Mouse (Mus musculus): ENCODE data around the gene Slc22a12. TPM values are rescaled to one million over a fixed set of nuclear protein-coding genes. Genes with fewer than 3 reads are reported as not detected.

The Slc22a12 gene
- polyA plus RNA-seq, 1 experiment from 2014 or later: not detected

GRCm38 (mm10) chr19:6530359-6530758 lies 12.5 kb downstream of the Slc22a12 start:
- CTCF ChIA-PET: no interaction called here
- DNase-seq (ENCODE audit: low read depth, low spot score) (no peak), ATAC-seq (no peak)
- POLR2A ChIA-PET: no interaction called here
- H3K27me3 ChIP-seq: peaks cover 24% of the 10 kb centered on the region
- no peak for TF ChIP-seq CTCF (IDR thresholded peaks at IDR 0.05)
- in situ Hi-C loops (cut with MboI; ENCODE audit: low pct_unique_long_range_greater_than_20kb): no loop called here

DNA sequence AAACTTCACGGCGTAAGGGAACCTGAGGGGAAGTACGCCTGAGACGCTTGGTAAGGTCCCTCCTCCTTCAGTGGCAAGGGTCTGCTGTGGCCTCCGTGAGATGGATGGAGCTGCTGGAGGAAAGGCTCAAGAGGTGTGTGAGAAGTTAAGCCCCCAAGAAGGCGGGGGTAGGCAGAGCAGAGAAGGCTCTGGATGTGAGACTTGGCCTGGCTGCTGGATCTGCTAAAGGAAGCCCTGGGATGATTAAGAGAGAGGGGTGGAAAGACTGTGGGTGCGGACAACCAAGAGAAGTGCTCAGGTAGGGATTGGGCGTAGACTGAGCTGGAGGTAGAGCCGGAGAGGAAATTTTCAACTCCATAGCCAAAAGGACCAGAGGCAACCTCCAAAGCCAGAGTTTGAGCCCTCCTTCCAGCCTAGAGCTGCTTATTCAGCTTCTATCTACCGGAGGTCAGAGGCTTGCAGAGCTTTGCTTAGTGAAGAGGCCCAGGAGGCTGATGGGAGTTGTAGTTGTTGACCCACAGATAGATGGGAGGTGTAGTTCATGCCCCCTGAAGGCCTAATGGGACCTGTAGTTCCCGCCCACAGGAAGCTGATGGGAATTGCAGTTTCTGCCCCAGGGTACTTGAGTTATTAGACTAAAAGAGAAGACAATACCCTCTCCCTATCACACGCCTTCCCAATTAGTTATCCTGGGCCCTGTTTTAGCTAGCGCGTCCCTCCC lies 13.4 kb downstream of the Slc22a12 start:
- CTCF ChIA-PET: no interaction called here

DNA sequence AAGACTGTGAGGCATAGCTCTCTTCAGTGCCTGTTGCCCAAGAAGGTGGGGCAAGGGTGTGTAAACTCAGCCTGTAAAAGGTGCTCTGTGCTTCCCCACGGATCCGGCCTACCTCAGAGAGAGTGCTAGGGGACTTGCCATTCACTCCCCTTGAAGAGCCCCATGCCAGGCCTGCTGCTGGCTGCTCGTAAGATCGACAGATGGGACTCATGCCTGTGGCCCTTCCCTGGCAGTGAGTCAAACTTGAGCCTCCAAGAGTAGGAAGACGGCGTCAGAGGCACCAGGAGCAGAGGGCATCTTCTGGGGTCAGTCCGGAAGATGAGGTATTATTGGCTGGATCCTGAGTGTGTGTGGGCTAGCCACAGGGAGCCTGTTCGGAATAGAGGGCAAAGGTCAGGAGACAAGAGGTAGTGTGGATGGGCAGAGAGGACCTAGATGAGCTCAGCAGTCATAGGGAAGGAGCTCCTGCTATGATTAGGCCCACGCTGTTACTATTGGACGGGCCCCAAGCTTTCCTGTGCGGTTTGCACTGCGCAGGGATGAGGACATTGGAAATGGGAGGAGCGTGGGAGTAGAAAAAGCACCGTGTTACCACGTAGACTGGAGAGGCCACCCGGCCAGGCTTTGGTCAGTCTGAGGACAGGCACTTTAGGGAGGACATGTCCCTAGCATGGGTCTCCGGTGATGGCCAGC lies 14.8 kb downstream of the Slc22a12 start:
- H3K27me3 ChIP-seq: peaks cover 16% of the 10 kb centered on the region
- ChIA-PET POLR2A (no interaction called here), CTCF (no interaction called here)
- DNase-seq (ENCODE audit: low read depth, low spot score): no peak
- no peak for ATAC-seq
- no peak for TF ChIP-seq CTCF (IDR thresholded peaks at IDR 0.05)
- in situ Hi-C loops (cut with MboI; ENCODE audit: low pct_unique_long_range_greater_than_20kb): no loop called here

More for the DNA sequence above, 13.4 kb downstream of the Slc22a12 start:
- in situ Hi-C loops (cut with MboI; ENCODE audit: low pct_unique_long_range_greater_than_20kb): no loop called here
- ATAC-seq: no peak
- no peak for DNase-seq (ENCODE audit: low read depth, low spot score)
- no peak for TF ChIP-seq CTCF (IDR thresholded peaks at IDR 0.05)
- POLR2A ChIA-PET: no interaction called here
- H3K27me3 ChIP-seq: peaks cover 24% of the 10 kb centered on the region

GRCm38 (mm10) chr19:6527439-6527838 lies 15.4 kb downstream of the Slc22a12 start:
- DNase-seq (ENCODE audit: low read depth, low spot score) (no peak), ATAC-seq (no peak)
- in situ Hi-C loops (cut with MboI; ENCODE audit: low pct_unique_long_range_greater_than_20kb): no loop called here
- H3K27me3 ChIP-seq: peaks cover 22% of the 10 kb centered on the region
- ChIA-PET CTCF (no interaction called here), POLR2A (no interaction called here)
- TF ChIP-seq CTCF (IDR thresholded peaks at IDR 0.05): no peak

- in situ Hi-C loops (cut with MboI; ENCODE audit: low pct_unique_long_range_greater_than_20kb): no loop called here
- DNase-seq (ENCODE audit: low read depth, low spot score): no peak
Observed at GRCm38 (mm10) chr19:6526010-6526409, 16.8 kb downstream of the Slc22a12 start.

GRCm38 (mm10) chr19:6525023-6525422 lies 17.8 kb downstream of the Slc22a12 start:
- ChIA-PET POLR2A (no interaction called here), CTCF (no interaction called here)
- ATAC-seq (no peak), DNase-seq (ENCODE audit: low read depth, low spot score) (no peak)
- peaks cover 27% of the 10 kb centered on the region for H3K27me3 ChIP-seq
- in situ Hi-C loops (cut with MboI; ENCODE audit: low pct_unique_long_range_greater_than_20kb): no loop called here
- TF ChIP-seq CTCF (IDR thresholded peaks at IDR 0.05): no peak

More at GRCm38 (mm10) chr19:6526010-6526409, 16.8 kb downstream of the Slc22a12 start:
- CTCF ChIA-PET: no interaction called here
- POLR2A ChIA-PET: no interaction called here
- no peak for ATAC-seq
- no peak for TF ChIP-seq CTCF (IDR thresholded peaks at IDR 0.05)
- H3K27me3 ChIP-seq: peaks cover 24% of the 10 kb centered on the region

DNA sequence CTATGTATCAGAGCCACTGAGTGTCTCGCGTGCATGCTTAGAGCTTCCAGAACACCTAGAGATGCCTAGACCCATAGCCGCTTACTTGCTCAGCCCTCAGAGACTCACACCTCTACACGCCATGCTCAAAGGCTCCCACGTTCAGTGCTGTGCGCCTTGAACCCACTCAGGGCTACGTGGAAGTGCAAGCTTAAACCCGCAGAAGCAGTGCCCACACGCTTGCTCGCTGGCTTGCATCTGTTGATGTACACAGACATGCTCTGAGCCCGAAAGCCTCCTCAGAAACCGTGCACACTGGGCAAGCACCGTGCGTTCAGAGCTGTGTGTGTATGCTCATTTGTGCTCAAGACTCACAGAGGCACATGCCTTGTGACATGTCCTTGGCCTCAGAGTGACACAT lies 20.5 kb downstream of the Slc22a12 start:
- DNase-seq (ENCODE audit: low read depth, low spot score): no peak
- peaks cover 35% of the 10 kb centered on the region for H3K27me3 ChIP-seq
- in situ Hi-C loops (cut with MboI; ENCODE audit: low pct_unique_long_range_greater_than_20kb): no loop called here
- ATAC-seq: no peak
- ChIA-PET POLR2A (no interaction called here), CTCF (no interaction called here)
- TF ChIP-seq CTCF (IDR thresholded peaks at IDR 0.05): no peak

GRCm38 (mm10) chr19:6521630-6522029 lies 21.2 kb downstream of the Slc22a12 start:
- ATAC-seq (no peak), DNase-seq (ENCODE audit: low read depth, low spot score) (no peak)
- H3K27me3 ChIP-seq: peaks cover 41% of the 10 kb centered on the region
- ChIA-PET POLR2A (no interaction called here), CTCF (no interaction called here)
- in situ Hi-C loops (cut with MboI; ENCODE audit: low pct_unique_long_range_greater_than_20kb): no loop called here
- TF ChIP-seq CTCF (IDR thresholded peaks at IDR 0.05): no peak

DNA sequence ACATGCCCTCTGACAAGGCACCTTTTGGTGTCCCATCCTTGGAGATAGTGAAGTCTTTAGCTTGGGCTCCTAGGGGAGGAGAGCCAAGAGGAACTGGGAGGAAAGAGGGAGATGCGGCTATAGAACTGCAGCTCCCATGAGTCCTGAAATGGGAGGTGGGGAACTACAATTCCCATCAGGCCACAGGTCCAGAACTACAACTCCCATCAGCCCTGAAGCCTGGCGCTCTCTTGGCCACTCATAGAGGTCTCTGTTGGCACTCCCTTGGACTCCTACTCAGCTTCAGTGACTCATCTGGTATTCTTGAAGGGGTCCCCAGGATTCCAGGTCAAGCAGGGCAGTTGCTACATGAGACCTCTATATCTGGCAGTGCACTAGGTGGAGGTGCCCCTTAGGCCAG lies 23.3 kb downstream of the Slc22a12 start:
- H3K27me3 ChIP-seq: peaks cover 49% of the 10 kb centered on the region
- CTCF ChIA-PET: no interaction called here
- in situ Hi-C loops (cut with MboI; ENCODE audit: low pct_unique_long_range_greater_than_20kb): no loop called here
- ATAC-seq (no peak), DNase-seq (ENCODE audit: low read depth, low spot score) (no peak)
- POLR2A ChIA-PET: no interaction called here
- TF ChIP-seq CTCF (IDR thresholded peaks at IDR 0.05): no peak

DNA sequence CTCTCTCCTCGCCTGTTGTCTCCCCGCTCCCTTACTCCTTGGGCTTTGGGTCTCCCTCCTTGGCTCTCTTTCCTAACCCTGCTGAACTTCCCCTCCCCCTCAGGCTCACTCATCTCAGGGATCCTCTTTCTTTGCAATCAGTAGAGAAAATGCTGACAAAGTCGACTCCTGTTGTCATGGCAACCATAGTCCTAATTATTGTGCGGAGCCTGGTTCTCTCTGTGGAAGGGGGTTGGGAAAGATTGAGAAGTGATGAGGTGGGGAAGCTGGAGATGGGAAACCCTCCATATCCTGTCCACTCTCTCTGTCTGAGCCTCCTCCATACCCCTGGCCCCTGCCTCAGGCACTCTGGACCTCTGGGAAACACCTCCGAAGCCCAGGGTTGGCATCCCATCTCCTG lies 24.2 kb downstream of the Slc22a12 start:
- POLR2A ChIA-PET: no interaction called here
- ATAC-seq: no peak
- TF ChIP-seq CTCF (IDR thresholded peaks at IDR 0.05): no peak
- peaks cover 58% of the 10 kb centered on the region for H3K27me3 ChIP-seq
- in situ Hi-C loops (cut with MboI; ENCODE audit: low pct_unique_long_range_greater_than_20kb): no loop called here
- CTCF ChIA-PET: no interaction called here
- DNase-seq (ENCODE audit: low read depth, low spot score): no peak

DNA sequence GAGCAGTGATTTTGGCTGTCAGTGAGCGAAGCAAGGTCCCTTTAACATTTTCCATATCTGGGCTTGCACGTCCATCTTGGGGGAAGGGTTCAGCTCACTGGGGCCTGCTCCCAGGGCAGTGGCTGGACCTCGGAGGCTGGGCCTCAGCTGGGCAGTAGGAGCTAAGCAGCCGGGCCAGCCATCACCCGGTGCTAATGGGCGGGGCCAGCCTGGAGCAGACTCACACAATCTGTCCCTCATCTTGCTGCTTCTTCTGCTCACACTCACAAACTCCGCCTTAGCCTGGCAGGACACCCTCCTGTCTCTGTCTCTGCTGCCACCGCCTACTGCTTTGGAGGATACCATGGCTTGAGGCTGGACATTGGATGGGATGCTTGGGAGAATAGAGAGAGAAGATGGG lies 26.7 kb downstream of the Slc22a12 start:
- POLR2A ChIA-PET: interaction anchor here (0.6 kb wide), 1 partner anchor 20 kb away, joined by 6 read pairs; no protein-coding TSS in a partner anchor
- in situ Hi-C loops (cut with MboI; ENCODE audit: low pct_unique_long_range_greater_than_20kb): no loop called here
- ATAC-seq (no peak), DNase-seq (ENCODE audit: low read depth, low spot score) (no peak)
- peaks cover 61% of the 10 kb centered on the region for H3K27me3 ChIP-seq
- CTCF ChIA-PET: interaction anchor here (0.9 kb wide), 1 partner anchor 33 kb away, joined by 3 read pairs; no protein-coding TSS in a partner anchor
- TF ChIP-seq CTCF (IDR thresholded peaks at IDR 0.05): no peak
